Mouse (Mus musculus) heart, adult 18-20 months (tissue): ENCODE measurements around the gene Gm10840. TPM values are rescaled to one million over a fixed set of nuclear protein-coding genes. Genes with fewer than 3 reads are reported as not detected.
"Not testable (repeated sequence)": the region's sequence is repeated elsewhere in the genome, so short reads cannot be mapped to it uniquely, and the experiment has no call there.

Source experiments
- DNase-seq, 2 experiments: peaks; one replicate each; pipeline ENCODE4 v3.0.0; 2021 to 2022; ENCODE audit warnings: mixed read lengths in 1 of 2
- total RNA-seq, 2 experiments: library from RNA; stranded (reverse); gene quantifications; 2 replicates each; pipeline ENCODE4 v1.2.3; 2021

The Gm10840 gene
- total RNA-seq, 2 experiments from 2014 or later = not detected

DNA sequence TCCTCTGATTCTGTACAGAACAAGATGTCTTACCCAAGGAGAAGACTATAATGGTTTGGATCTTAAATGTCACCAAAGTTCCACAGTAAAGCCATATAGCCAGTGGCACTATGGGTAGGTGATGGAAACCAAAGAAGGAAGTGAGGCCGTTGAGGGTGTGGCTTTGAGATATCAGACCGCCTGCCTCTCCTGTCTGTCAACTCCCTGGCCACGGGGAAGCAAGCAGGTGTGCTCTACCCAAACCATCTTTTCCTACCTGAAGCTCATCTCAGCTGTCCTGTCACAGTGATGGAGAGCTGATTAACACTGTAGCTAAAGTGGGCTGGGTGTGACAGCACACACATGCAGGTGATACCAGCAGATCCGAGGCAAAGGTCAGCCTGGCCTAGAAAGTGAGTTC, 37.6 kb downstream of the Gm10840 start:
- DNase-seq = no peak

DNA sequence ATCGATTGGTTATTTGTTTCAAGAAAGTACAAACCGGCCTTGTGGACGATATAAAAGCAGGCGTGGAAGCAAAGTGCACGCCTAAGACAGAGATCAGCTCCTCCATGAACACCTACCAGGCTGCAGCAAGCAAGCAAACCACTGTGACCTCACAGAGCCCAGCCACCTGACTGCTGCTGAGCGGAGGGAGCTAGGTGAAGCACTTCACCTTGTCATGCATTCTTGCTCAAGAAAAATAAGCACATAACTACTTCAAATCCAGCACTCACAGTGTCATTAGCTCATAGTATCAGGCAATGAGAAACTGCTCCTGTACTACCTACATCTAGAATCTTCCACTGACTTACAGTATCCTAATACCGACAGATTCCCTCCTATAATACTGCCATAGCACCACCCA, 39.3 kb downstream of the Gm10840 start:
- DNase-seq = not testable (repeated sequence)

DNA sequence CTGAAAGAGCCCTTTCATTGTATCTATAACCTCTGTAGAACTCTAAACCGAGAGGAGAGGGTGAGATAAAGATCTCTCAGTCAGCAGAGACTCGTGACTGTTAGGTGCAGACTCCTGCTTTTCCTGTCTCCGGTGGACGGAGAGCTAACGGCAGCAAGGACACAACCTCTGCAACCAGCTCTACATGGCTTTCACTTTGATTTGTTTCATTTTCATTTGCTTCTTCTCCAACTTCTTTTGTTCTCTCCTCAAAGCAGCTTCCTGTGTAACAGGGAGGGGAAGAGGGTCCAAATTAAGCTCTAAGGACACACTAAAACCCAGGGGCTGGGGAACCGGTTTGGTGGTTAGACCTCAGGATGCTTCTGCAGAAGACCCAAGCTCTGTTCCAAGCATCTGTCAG, 40.1 kb downstream of the Gm10840 start:
- DNase-seq = no peak

GRCm38 (mm10) chr11:106201337-106202122, 40.9 kb downstream of the Gm10840 start:
- no peak for DNase-seq

- no peak for DNase-seq
Measured at GRCm38 (mm10) chr11:106202123-106202465, 41.4 kb downstream of the Gm10840 start, which contains the start of gene Strada. Gene Strada, minus strand, starts transcription at chr11:106202168.

Other genes starting within 250 kb of the Gm10840 start
- gene Cyb561, start 207.5 kb upstream of the Gm10840 start, total RNA-seq = 1 to 10 TPM; 6.9 to 9.0 TPM
- gene Ace, start 192.9 kb upstream of the Gm10840 start, total RNA-seq = 10 to 100 TPM; 22.2 to 25.1 TPM
- gene Ace3, start 166.2 kb upstream of the Gm10840 start, total RNA-seq = not detected
- gene Kcnh6, start 152.7 kb upstream of the Gm10840 start, total RNA-seq = under 1 TPM in 1 of 2 experiments, not detected in 1; 0.15 TPM
- 10 to 100 TPM; 40.0 to 41.6 TPM for gene Dcaf7, start 124.0 kb upstream of the Gm10840 start, total RNA-seq
- 10 to 100 TPM; 65.6 to 68.9 TPM for gene Taco1, start 94.8 kb upstream of the Gm10840 start, total RNA-seq
- gene Map3k3, start 76.2 kb upstream of the Gm10840 start, total RNA-seq = 10 to 100 TPM; 35.0 to 37.3 TPM
- 10 to 100 TPM in 1 of 2 experiments, 1 to 10 TPM in 1; 3.5 to 12.3 TPM for gene Limd2, start within 50 bp of the Gm10840 start, total RNA-seq
- gene Strada, start 41.3 kb downstream of the Gm10840 start, total RNA-seq = 1 to 10 TPM; 6.2 to 8.0 TPM
- 10 to 100 TPM; 70.0 to 74.0 TPM for gene Ccdc47, start 55.5 kb downstream of the Gm10840 start, total RNA-seq
- gene Ddx42, start 56.1 kb downstream of the Gm10840 start, total RNA-seq = 10 to 100 TPM; 24.1 to 26.7 TPM
- 10 to 100 TPM; 19.5 to 23.2 TPM for gene Ftsj3, start 95.2 kb downstream of the Gm10840 start, total RNA-seq
- gene Psmc5, start 95.3 kb downstream of the Gm10840 start, total RNA-seq = 100 to 1,000 TPM; 109 TPM
- gene Smarcd2, start 112.1 kb downstream of the Gm10840 start, total RNA-seq = 10 to 100 TPM; 12.3 to 19.0 TPM
- not detected for gene Tcam1, start 115.8 kb downstream of the Gm10840 start, total RNA-seq
- not detected for gene Gh, start 141.0 kb downstream of the Gm10840 start, total RNA-seq
- gene Cd79b, start 153.9 kb downstream of the Gm10840 start, total RNA-seq = 10 to 100 TPM in 1 of 2 experiments, 1 to 10 TPM in 1; 2.0 to 14.1 TPM
- 10 to 100 TPM; 22.6 to 23.8 TPM for gene Scn4a, start 192.4 kb downstream of the Gm10840 start, total RNA-seq
- gene Prr29, start 204.6 kb downstream of the Gm10840 start, total RNA-seq = 1 to 10 TPM in 1 of 2 experiments, under 1 TPM in 1; 0.57 to 1.3 TPM
- 10 to 100 TPM; 19.2 to 24.5 TPM for gene Icam2, start 227.2 kb downstream of the Gm10840 start, total RNA-seq